Mouse (Mus musculus) kidney, embryonic 15.5 days (tissue): ENCODE data around the gene Akr1b3. TPM values are rescaled to one million over a fixed set of nuclear protein-coding genes. Genes with fewer than 3 reads are reported as not detected.
"Not testable (repeated sequence)": the region's sequence is repeated elsewhere in the genome, so short reads cannot be mapped to it uniquely, and the experiment has no call there.

Experiments used
- ATAC-seq: fragments of 200-750 bp; cut with Nextera tagmentation; replicated peaks from 2 replicates; pipeline ENCODE4 v1.8.0; 2017; ENCODE audit warnings: moderate TSS enrichment; ENCODE audit not compliant: low FRiP score
- H3K27ac ChIP-seq: fragments of 300-500 bp; sonication (generic); 2 replicates; pipeline ENCODE4 v1.5.1; 2015; ENCODE audit warnings: mild to moderate bottlenecking, inconsistent platforms
- H3K27me3 ChIP-seq: fragments of 300-500 bp; sonication (generic); 2 replicates; pipeline ENCODE4 v1.6.1; 2015; ENCODE audit warnings: inconsistent platforms
- H3K36me3 ChIP-seq: fragments of 300-500 bp; sonication (generic); 2 replicates; pipeline ENCODE4 v1.6.1; 2015; ENCODE audit warnings: inconsistent platforms
- H3K4me1 ChIP-seq: fragments of 300-500 bp; sonication (generic); 2 replicates; pipeline ENCODE4 v1.6.1; 2015; ENCODE audit warnings: inconsistent platforms
- H3K4me2 ChIP-seq: fragments of 300-500 bp; sonication (generic); 2 replicates; pipeline ENCODE4 v1.6.1; 2015; ENCODE audit warnings: moderate library complexity, mild to moderate bottlenecking, inconsistent platforms
- H3K4me3 ChIP-seq: fragments of 300-500 bp; sonication (generic); replicated peaks from 2 replicates; pipeline ENCODE4 v1.5.1; 2015; ENCODE audit warnings: mild to moderate bottlenecking, inconsistent platforms
- H3K9ac ChIP-seq: fragments of 300-500 bp; sonication (generic); 2 replicates; pipeline ENCODE4 v1.6.1; 2015; ENCODE audit warnings: mild to moderate bottlenecking, inconsistent platforms
- H3K9me3 ChIP-seq: fragments of 300-500 bp; sonication (generic); replicated peaks from 2 replicates; pipeline ENCODE4 v1.6.1; 2016; ENCODE audit warnings: inconsistent platforms
- WGBS: fragments of 180-500 bp; shearing (Covaris S2); methylation state at CpG from one replicate; pipeline ENCODE4 v1.1.7; 2015; ENCODE audit warnings: mixed read lengths; 5-methylcytosine and 5-hydroxymethylcytosine counted together
- polyA plus RNA-seq: library from polyadenylated mRNA; unstranded; fragments of >200 nt; fragmentation: Nextera tagmentation; extraction: Ambion mirVana; gene quantifications from 2 replicates; pipeline ENCODE4 v1.2.1, GENCODE M21; 2015

The Akr1b3 gene
- polyA plus RNA-seq = 184 and 190 TPM in 2 replicates

DNA sequence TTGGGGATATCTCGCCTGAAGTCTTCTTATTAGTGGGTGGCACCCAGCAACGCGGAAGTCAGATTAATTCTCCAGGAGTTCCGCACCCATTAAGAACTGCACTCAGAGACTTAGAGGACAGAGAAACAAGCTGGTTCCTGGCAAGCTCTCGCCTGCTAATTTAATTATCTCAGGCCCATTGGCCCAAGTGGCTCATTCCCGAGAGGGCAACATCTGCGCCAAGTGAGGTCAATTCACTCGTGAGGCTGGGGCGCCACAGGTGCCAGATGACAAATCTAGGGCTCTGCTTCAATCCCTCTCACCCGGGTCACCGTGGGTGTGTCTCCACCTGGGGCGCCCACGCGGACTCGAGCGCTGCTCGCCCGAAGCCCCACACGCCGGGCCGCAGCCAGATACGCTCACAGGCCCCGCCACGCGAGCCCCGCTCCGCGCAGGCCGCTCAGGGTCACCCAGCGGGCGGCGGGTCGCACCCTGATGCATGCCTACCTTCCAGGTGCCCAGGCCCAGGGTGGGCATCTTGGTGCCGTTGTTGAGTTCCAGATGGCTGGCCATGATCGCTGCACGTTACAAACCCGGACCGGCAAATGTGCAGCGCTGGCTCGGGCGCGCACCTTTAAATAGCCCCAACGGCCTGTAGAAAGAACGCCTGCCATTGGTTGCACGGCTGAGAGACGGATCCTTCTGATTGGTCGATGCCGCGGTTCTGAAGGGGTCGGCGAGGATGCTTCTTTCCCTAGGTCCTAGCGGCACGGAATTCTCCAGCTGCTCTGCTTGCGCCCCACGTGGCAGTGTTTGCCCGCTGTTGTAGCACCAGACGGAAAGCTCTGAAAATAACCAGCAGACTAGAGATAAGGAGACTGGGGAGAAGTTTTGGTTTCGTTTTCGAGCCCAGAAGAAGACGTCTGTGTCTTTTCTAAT is at the start of gene Akr1b3:
TSS of gene Akr1b3 (minus strand) at position 625 of the 918 bp plus-strand sequence.
- Histone ChIP-seq H3K36me3 (peaks cover 3% of the 10 kb centered on the region; the same call in 1 of the 2 replicates), H3K9me3 (0 out of 2 replicates have a peak, but pooled peaks cover 3% of the 10 kb centered on the region), H3K4me3 (peak within 1 kb of the TSS; percentile 77), H3K27me3 (no peaks in the 10 kb centered on the region), H3K4me2 (peak within 1 kb of the TSS; percentile 89), H3K27ac (peak within 1 kb of the TSS; percentile 57), H3K4me1 (peaks cover 20% of the 10 kb centered on the region), H3K9ac (peak within 1 kb of the TSS; percentile 73)
- 1% methylated on average over 60 of the region's 60 CpGs for WGBS
- peak; percentile 99 for ATAC-seq

GRCm38 (mm10) chr6:34364217-34365136 is 47.2 kb upstream of the Akr1b3 start:
- 85% methylated on average over 12 of the region's 12 CpGs for WGBS

DNA sequence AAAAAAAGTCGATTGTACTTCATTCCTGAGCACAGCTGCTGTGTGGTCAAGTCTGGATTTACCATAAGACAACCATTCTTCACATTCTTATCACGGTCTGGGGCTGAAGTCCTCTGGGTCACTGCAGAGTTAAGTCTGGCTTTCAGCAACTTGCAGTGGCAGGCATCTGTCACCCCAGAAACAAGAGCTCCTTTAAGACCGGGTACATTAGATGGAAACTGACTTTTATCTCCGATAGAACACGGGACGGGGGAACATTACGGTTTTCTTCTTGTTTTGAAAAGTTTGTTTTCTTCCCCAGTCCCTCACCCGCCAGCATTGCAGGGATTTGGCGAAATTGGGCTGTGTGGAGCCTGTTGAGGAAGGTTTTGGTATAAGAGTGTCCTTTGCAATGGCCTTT is 38.6 kb upstream of the Akr1b3 start:
- Histone ChIP-seq H3K9ac (no peak overlapping the region), H3K4me1 (peaks cover 14% of the 10 kb centered on the region)

More at GRCm38 (mm10) chr6:34364217-34365136, 47.2 kb upstream of the Akr1b3 start:
- Histone ChIP-seq H3K9ac (no peak overlapping the region), H3K27ac (no peak overlapping the region), H3K9me3 (no peaks in the 10 kb centered on the region), H3K4me3 (no peak overlapping the region), H3K4me2 (no peak overlapping the region), H3K4me1 (peaks cover 3% of the 10 kb centered on the region; the same call in 1 of the 2 replicates), H3K36me3 (no peaks in the 10 kb centered on the region; the same call in 1 of the 2 replicates), H3K27me3 (no peaks in the 10 kb centered on the region)
- ATAC-seq = no peak

GRCm38 (mm10) chr6:34355349-34355747 is 38.1 kb upstream of the Akr1b3 start:
- Histone ChIP-seq H3K4me1 (peaks cover 14% of the 10 kb centered on the region), H3K36me3 (no peaks in the 10 kb centered on the region), H3K9me3 (no peaks in the 10 kb centered on the region), H3K27me3 (no peaks in the 10 kb centered on the region), H3K4me3 (no peak overlapping the region), H3K4me2 (no peak overlapping the region), H3K27ac (no peak overlapping the region), H3K9ac (no peak overlapping the region)
- 79% methylated on average over 6 of the region's 6 CpGs for WGBS
- ATAC-seq = no peak

More for the DNA sequence above, 38.6 kb upstream of the Akr1b3 start:
- ATAC-seq = no peak
- Histone ChIP-seq H3K4me2 (no peak overlapping the region), H3K36me3 (no peaks in the 10 kb centered on the region), H3K4me3 (no peak overlapping the region), H3K9me3 (no peaks in the 10 kb centered on the region), H3K27ac (no peak overlapping the region), H3K27me3 (no peaks in the 10 kb centered on the region)
- 85% methylated on average over 9 of the region's 9 CpGs for WGBS

GRCm38 (mm10) chr6:34354354-34355348 is 37.4 kb upstream of the Akr1b3 start:
- ATAC-seq = 0 out of 2 replicates have a peak, but pooled peaks have one; percentile 36
- Histone ChIP-seq H3K27me3 (no peaks in the 10 kb centered on the region), H3K27ac (peak overlapping the region; percentile 46), H3K36me3 (no peaks in the 10 kb centered on the region), H3K9me3 (no peaks in the 10 kb centered on the region), H3K4me2 (peak overlapping the region; percentile 57), H3K9ac (no peak overlapping the region), H3K4me1 (peaks cover 14% of the 10 kb centered on the region), H3K4me3 (peak overlapping the region; percentile 33)
- WGBS = 76% methylated on average over 8 of the region's 8 CpGs

DNA sequence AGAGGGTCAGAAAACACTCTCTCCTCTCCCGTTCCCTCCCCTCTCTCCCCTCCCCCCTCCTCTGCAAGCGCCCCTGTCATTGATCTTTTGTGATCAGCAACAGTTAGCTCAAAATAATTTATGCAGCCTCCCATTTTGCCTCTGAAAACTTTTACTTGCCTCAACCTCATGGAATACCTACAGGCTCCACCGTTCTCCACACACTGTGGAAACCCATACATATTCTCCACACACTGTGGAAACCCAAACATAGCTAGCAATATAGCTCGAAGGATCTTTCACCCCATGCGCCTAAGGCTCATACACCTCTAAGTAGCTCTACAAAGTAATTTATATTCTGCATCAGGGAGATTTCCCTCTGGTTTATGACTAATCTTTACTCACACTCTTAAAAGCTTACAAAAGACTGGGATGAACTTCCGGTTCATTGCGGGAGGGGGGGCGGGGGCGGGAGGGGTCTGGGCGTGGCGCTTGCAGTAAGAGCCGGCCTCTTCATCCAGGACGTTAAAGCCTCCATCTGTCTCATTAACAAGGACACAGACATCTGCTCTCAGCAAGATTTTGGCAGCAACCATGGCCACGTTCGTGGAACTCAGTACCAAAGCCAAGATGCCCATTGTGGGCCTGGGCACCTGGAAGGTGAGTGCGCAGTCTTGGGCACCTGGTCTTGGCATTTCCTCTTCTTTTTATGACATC is 36.5 kb upstream of the Akr1b3 start, which contains the start of gene Akr1b8:
TSS of gene Akr1b8 (plus strand) at position 462 of the 696 bp plus-strand sequence.
- no peaks in the 10 kb centered on the region for H3K27me3 ChIP-seq
- 13% methylated on average over 16 of the region's 16 CpGs for WGBS
- ATAC-seq = 0 out of 2 replicates have a peak, but pooled peaks have one; percentile 29
- peak within 1 kb of the TSS; percentile 57 for H3K4me2 ChIP-seq
- peaks cover 14% of the 10 kb centered on the region for H3K4me1 ChIP-seq
- H3K9ac ChIP-seq = no peak within 1 kb of the TSS
- peak within 1 kb of the TSS; percentile 46 for H3K27ac ChIP-seq
- H3K9me3 ChIP-seq = no peaks in the 10 kb centered on the region
- no peaks in the 10 kb centered on the region for H3K36me3 ChIP-seq
- peak within 1 kb of the TSS; percentile 33 for H3K4me3 ChIP-seq

- Histone ChIP-seq H3K27ac (no peak overlapping the region), H3K27me3 (no peaks in the 10 kb centered on the region), H3K36me3 (no peaks in the 10 kb centered on the region), H3K4me3 (no peak overlapping the region), H3K4me1 (peaks cover 14% of the 10 kb centered on the region), H3K9me3 (no peaks in the 10 kb centered on the region), H3K9ac (no peak overlapping the region), H3K4me2 (no peak overlapping the region)
- no peak for ATAC-seq
- 95% methylated on average over 3 of the region's 3 CpGs for WGBS
Measured at GRCm38 (mm10) chr6:34352401-34352800, 35.1 kb upstream of the Akr1b3 start.

- H3K9ac ChIP-seq, H3K27me3 ChIP-seq, H3K4me2 ChIP-seq, H3K4me3 ChIP-seq, H3K36me3 ChIP-seq, ATAC-seq, H3K9me3 ChIP-seq, H3K27ac ChIP-seq: not testable (repeated sequence)
- peaks cover 14% of the 10 kb centered on the region for H3K4me1 ChIP-seq
- WGBS = 43% methylated on average over 10 of the region's 10 CpGs
Measured at GRCm38 (mm10) chr6:34351481-34351880, 34.2 kb upstream of the Akr1b3 start.

DNA sequence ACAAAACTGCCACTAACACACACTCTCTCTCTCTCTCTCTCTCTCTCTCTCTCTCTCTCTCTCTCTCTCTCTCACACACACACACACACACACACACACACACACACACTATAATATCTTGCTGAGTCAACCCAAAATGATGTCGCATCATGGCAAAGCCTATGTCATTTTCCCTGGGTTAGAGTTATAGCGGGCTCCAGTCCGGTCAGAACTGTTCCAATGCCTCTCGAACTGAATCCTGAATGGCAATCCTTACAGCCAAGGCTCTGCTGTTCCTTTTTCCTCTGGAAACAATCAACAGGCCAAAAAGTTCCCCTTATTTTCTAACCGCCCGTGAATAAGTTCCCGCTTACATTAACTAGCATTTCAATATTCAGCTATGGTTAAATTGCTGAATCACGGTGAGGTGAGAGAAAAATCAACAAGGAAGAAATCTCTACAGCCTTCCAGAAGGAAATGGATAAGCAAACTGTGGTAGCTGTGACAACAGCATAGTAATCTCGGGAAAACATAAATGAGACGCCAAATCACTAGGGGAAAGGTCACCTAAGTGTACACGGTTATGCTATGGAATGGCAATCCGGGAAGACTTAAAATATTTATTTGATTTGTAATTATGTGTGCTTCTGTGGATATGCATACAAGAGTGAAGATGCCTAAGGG is 32.9 kb upstream of the Akr1b3 start:
- ATAC-seq = no peak
- Histone ChIP-seq H3K9me3 (no peaks in the 10 kb centered on the region), H3K27ac (no peak overlapping the region), H3K9ac (no peak overlapping the region), H3K4me3 (no peak overlapping the region), H3K36me3 (no peaks in the 10 kb centered on the region), H3K4me2 (no peak overlapping the region), H3K4me1 (peaks cover 22% of the 10 kb centered on the region), H3K27me3 (no peaks in the 10 kb centered on the region)
- 86% methylated on average over 12 of the region's 12 CpGs for WGBS
